Mouse (Mus musculus) heart, postnatal 0 days (tissue): ENCODE data around the gene Map2k2. TPM values are rescaled to one million over a fixed set of nuclear protein-coding genes. Genes with fewer than 3 reads are reported as not detected.
"Not testable (repeated sequence)": the region's sequence is repeated elsewhere in the genome, so short reads cannot be mapped to it uniquely, and the experiment has no call there.

Experiments
- ATAC-seq: fragments of 200-750 bp; cut with Nextera tagmentation; 2 replicates; pipeline ENCODE4 v1.8.0; 2017; ENCODE audit warnings: low read depth, moderate number of reproducible peaks, moderate library complexity; ENCODE audit not compliant: insufficient read depth
- DNase-seq: peaks from one replicate; pipeline ENCODE4 v3.0.0-alpha.2; 2016; ENCODE audit warnings: low spot score
- H3K27ac ChIP-seq: fragments of 300-500 bp; sonication (generic); 2 replicates; pipeline ENCODE4 v1.5.1; 2014; ENCODE audit warnings: low read depth, mild to moderate bottlenecking
- H3K27me3 ChIP-seq: fragments of 300-500 bp; sonication (generic); 2 replicates; pipeline ENCODE4 v1.6.1; 2014; ENCODE audit warnings: low read length, mixed read lengths; ENCODE audit not compliant: control insufficient read depth, insufficient read depth
- H3K36me3 ChIP-seq: fragments of 300-500 bp; sonication (generic); replicated peaks from 2 replicates; pipeline ENCODE4 v1.6.1; 2014; ENCODE audit warnings: low read length, mixed read lengths; ENCODE audit not compliant: control insufficient read depth, insufficient read depth
- H3K4me1 ChIP-seq: fragments of 300-500 bp; sonication (generic); 2 replicates; pipeline ENCODE4 v1.6.1; 2014; ENCODE audit warnings: antibody characterized with exemption; ENCODE audit not compliant: control insufficient read depth, insufficient read depth
- H3K4me2 ChIP-seq: fragments of 300-500 bp; sonication (generic); 2 replicates; pipeline ENCODE4 v1.6.1; 2014; ENCODE audit warnings: low read depth, mild to moderate bottlenecking, low read length, moderate library complexity
- H3K4me3 ChIP-seq: fragments of 300-500 bp; sonication (generic); 2 replicates; pipeline ENCODE4 v1.5.1; 2014; ENCODE audit warnings: low read depth, low read length
- H3K9ac ChIP-seq: fragments of 300-500 bp; sonication (generic); replicated peaks from 2 replicates; pipeline ENCODE4 v1.6.1; 2014; ENCODE audit warnings: low read depth, low read length, mixed read lengths
- H3K9me3 ChIP-seq: fragments of 300-500 bp; sonication (generic); replicated peaks from 2 replicates; pipeline ENCODE4 v1.6.1; 2016; ENCODE audit warnings: low read length; ENCODE audit not compliant: control insufficient read depth
- CTCF ChIP-seq: IDR thresholded peaks from 2 replicates; pipeline ENCODE4 v1.5.1; 2016; ENCODE audit warnings: antibody characterized with exemption, control low read depth, low read depth
- EP300 ChIP-seq: IDR thresholded peaks from 2 replicates; pipeline ENCODE4 v1.6.1; 2016; ENCODE audit warnings: antibody characterized with exemption, low read depth
- WGBS: fragments of 180-500 bp; shearing (Covaris S2); extraction: QIAGEN DNeasy Blood & Tissue Kit; methylation state at CpG from one replicate; pipeline ENCODE4 v1.1.7; 2014; 5-methylcytosine and 5-hydroxymethylcytosine counted together
- polyA plus RNA-seq: library from polyadenylated mRNA; unstranded; fragments of >200 nt; fragmentation: Nextera tagmentation; extraction: Ambion mirVana; gene quantifications from 2 replicates; pipeline ENCODE4 v1.2.1, GENCODE M21; 2015
- total RNA-seq: library from RNA; depleted of rRNA; stranded (reverse); fragments of >200 nt; gene quantifications from 2 replicates; pipeline ENCODE4 v1.2.3, GENCODE M21; 2014; ENCODE audit warnings: low replicate concordance; rRNA removed

Map2k2 gene
- total RNA-seq (177 and 208 TPM in 2 replicates), polyA plus RNA-seq (130 and 133 TPM in 2 replicates)

DNA sequence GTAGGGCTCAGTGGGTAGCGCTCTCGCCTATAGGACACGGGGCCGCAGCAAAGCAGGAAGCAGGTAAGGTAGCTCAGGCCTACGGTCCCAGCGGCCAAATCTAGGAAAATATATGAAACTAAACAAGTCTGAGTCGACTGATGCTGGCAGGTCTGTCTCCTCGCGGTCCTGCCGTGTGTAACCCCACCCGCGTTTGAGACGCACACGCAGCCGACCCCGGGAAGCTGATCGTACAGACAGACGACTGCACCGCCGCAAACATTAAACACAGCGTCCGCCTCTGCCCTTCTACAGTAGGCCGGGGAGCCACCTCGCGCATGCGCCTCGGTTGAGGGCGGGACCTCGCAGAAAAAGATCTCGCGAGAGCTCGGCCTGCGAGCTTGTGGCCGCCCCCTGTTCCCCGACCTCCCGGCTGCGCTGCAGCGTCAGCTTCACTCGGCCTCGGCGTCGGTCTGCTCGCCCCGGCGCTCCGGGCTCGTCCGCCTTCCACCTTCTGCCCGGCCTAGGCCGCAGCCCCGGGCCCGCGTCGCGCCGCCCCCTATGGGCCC lies at the start of gene Map2k2:
Gene Map2k2 (plus strand): TSS at position 351 of the 548 bp plus-strand sequence.
- H3K27ac ChIP-seq = peak within 1 kb of the TSS; percentile 98
- TF ChIP-seq CTCF (0 out of 2 replicates have a peak, but pooled peaks have one; percentile 9), EP300 (peak; percentile 91; the same call in 1 of the 2 replicates)
- peak within 1 kb of the TSS; percentile 94 for H3K9ac ChIP-seq
- H3K4me1 ChIP-seq = peaks cover 18% of the 10 kb centered on the region
- H3K9me3 ChIP-seq = no peaks in the 10 kb centered on the region
- peaks cover 21% of the 10 kb centered on the region for H3K36me3 ChIP-seq
- peak within 1 kb of the TSS; percentile 71 for H3K4me2 ChIP-seq
- under 1% methylated on average over 54 of the region's 56 CpGs for WGBS
- DNase-seq (peak; percentile 97), ATAC-seq (peak; percentile 96)
- peak within 1 kb of the TSS; percentile 88 for H3K4me3 ChIP-seq
- H3K27me3 ChIP-seq = no peaks in the 10 kb centered on the region

DNA sequence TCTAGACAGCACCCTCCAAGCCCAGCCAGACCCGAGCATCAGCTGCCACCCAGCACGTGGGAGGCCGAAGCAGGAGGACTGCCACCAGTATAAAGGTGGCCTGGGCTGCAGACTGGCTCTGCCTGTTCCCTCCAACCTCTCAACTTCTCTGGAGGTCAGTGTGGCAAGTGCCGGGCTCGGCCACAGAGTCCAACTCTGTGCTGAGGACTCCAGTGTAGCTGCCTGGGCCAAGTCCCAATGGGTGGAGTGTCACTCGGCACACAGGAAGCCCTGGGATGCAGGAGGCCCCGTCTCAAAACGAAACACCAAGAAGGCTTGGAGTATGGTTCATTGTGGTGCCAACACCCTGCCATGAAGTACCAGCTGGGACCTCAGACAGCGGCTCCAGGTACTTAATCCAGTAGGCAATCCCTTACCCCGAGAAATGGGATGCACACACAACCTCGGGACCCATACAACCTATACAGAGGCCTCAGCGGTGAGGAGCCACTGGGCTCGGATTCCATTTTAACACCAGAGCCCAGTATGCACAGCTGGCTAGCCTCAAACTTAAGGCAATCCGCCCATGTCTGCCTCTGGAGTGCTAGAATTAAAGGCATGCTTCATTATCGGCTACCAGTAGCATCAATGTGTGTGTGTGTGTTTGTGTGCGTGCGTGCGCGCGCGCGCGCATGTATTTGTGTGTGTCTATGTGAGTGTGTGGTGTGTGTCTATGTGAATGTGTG lies 48.1 kb upstream of the Map2k2 start:
- no peak overlapping the region for H3K4me3 ChIP-seq
- 85% methylated on average over 23 of the region's 23 CpGs for WGBS
- H3K4me2 ChIP-seq = no peak overlapping the region
- no peak overlapping the region for H3K9ac ChIP-seq
- no peaks in the 10 kb centered on the region for H3K27me3 ChIP-seq
- TF ChIP-seq EP300 (no peak), CTCF (no peak)
- no peak overlapping the region for H3K27ac ChIP-seq
- H3K4me1 ChIP-seq = peaks cover 16% of the 10 kb centered on the region
- H3K9me3 ChIP-seq = no peaks in the 10 kb centered on the region
- no peaks in the 10 kb centered on the region for H3K36me3 ChIP-seq
- ATAC-seq (no peak), DNase-seq (no peak)

GRCm38 (mm10) chr10:81058896-81059295 lies 46.8 kb upstream of the Map2k2 start:
- ATAC-seq (no peak), DNase-seq (no peak)
- no peak for TF ChIP-seq CTCF
- no peak for TF ChIP-seq EP300
- Histone ChIP-seq H3K4me3 (peak overlapping the region; percentile 76; the same call in 1 of the 2 replicates), H3K4me2 (no peak overlapping the region), H3K36me3 (no peaks in the 10 kb centered on the region), H3K4me1 (peaks cover 16% of the 10 kb centered on the region), H3K9me3 (no peaks in the 10 kb centered on the region), H3K9ac (no peak overlapping the region; the same call in 1 of the 2 replicates), H3K27ac (no peak overlapping the region), H3K27me3 (no peaks in the 10 kb centered on the region)
- WGBS = 77% methylated on average over 6 of the region's 6 CpGs

GRCm38 (mm10) chr10:81059603-81060543 lies 45.8 kb upstream of the Map2k2 start, which contains the start of gene Sgta:
Sgta (minus strand) TSS chr10:81060181.
- H3K36me3 ChIP-seq = no peaks in the 10 kb centered on the region
- H3K4me2 ChIP-seq = peak within 1 kb of the TSS; percentile 82
- TF ChIP-seq CTCF (no peak), EP300 (no peak)
- peak within 1 kb of the TSS; percentile 66 for H3K9ac ChIP-seq
- peaks cover 16% of the 10 kb centered on the region for H3K4me1 ChIP-seq
- under 1% methylated on average over 48 of the region's 48 CpGs for WGBS
- H3K9me3 ChIP-seq = no peaks in the 10 kb centered on the region
- peak within 1 kb of the TSS; percentile 47 for H3K27ac ChIP-seq
- peak within 1 kb of the TSS; percentile 76 for H3K4me3 ChIP-seq
- H3K27me3 ChIP-seq = no peaks in the 10 kb centered on the region
- peak; percentile 100 for DNase-seq
- ATAC-seq = peak; percentile 97

DNA sequence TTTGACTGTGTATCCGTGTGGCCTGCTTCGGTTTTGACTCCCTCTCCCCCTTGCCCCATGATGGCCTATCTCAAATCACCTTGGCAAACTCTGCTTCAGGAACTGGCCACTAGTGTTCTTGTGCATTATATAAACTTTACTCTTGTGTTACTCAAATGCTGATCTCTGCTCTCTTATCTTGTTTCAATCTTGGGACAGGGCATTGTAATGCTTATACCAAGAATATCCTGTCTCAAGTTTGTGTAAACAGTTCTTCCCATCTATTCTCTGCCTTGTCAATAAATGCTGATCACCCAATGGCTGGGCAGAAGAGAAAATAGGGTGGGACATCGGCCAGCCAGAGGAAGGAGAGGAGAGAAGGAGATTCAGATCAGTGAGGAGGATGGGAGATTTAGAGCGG lies 43.0 kb upstream of the Map2k2 start:
- 57% methylated on average over 4 of the region's 4 CpGs for WGBS
- Histone ChIP-seq H3K4me3 (no peak overlapping the region), H3K36me3 (no peaks in the 10 kb centered on the region), H3K27ac (no peak overlapping the region), H3K27me3 (no peaks in the 10 kb centered on the region), H3K4me1 (peaks cover 9% of the 10 kb centered on the region; the same call in 1 of the 2 replicates), H3K9me3 (no peaks in the 10 kb centered on the region), H3K4me2 (no peak overlapping the region), H3K9ac (no peak overlapping the region)
- TF ChIP-seq CTCF = no peak
- no peak for TF ChIP-seq EP300
- DNase-seq (no peak), ATAC-seq (no peak)

DNA sequence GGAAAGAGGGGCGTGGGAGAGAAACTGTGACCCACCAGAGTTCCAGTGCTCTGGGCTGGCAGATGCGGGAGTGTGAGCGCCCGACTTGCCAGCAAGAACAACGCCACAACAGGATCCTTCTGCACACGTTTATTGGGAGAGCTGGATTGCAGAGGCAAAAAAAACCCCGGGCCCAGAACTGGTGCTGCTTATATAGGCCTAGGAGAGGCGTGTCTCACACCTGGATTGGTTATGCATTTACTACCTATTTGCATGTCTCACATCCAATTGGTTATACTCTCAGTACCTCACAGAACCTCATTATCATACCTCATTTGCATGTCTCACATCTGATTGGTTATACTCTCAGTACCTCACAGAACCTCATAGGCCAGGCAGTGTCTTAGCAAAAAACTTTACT lies 41.2 kb upstream of the Map2k2 start:
- not testable (repeated sequence) for DNase-seq, H3K9me3 ChIP-seq, H3K4me1 ChIP-seq, ATAC-seq, H3K27ac ChIP-seq, H3K36me3 ChIP-seq, H3K4me2 ChIP-seq, H3K27me3 ChIP-seq, H3K4me3 ChIP-seq, H3K9ac ChIP-seq
- 80% methylated on average over 8 of the region's 8 CpGs for WGBS
